Mouse (Mus musculus) embryonic facial prominence, embryonic 10.5 days (tissue): ENCODE results near the gene Zfp704. TPM values are rescaled to one million over a fixed set of nuclear protein-coding genes. Genes with fewer than 3 reads are reported as not detected.
A peak's percentile ranks its signal among the peaks of the same experiment; 100 is the strongest.

ENCODE experiments used
- DNase-seq: peaks from one replicate; pipeline ENCODE4 v3.0.0-alpha.2; 2017; ENCODE audit warnings: low spot score
- H3K27ac ChIP-seq: fragments of 300-500 bp; sonication (generic); replicated peaks from 2 replicates; pipeline ENCODE4 v1.5.1; 2016; ENCODE audit warnings: mild to moderate bottlenecking
- H3K27me3 ChIP-seq: fragments of 300-500 bp; sonication (generic); replicated peaks from 2 replicates; pipeline ENCODE4 v1.6.1; 2016; ENCODE audit warnings: low read depth, mild to moderate bottlenecking; ENCODE audit not compliant: poor library complexity, severe bottlenecking
- H3K36me3 ChIP-seq: fragments of 300-500 bp; sonication (generic); replicated peaks from 2 replicates; pipeline ENCODE4 v1.6.1; 2016; ENCODE audit warnings: mild to moderate bottlenecking, moderate library complexity
- H3K4me1 ChIP-seq: fragments of 300-500 bp; sonication (generic); 2 replicates; pipeline ENCODE4 v1.6.1; 2016
- H3K4me3 ChIP-seq: fragments of 300-500 bp; sonication (generic); 2 replicates; pipeline ENCODE4 v1.5.1; 2016; ENCODE audit warnings: mild to moderate bottlenecking, moderate library complexity
- H3K9me3 ChIP-seq: fragments of 300-500 bp; sonication (generic); 2 replicates; pipeline ENCODE4 v1.6.1; 2016; ENCODE audit warnings: mild to moderate bottlenecking
- WGBS: fragments of 180-500 bp; shearing (Covaris S2); methylation state at CpG from one replicate; pipeline ENCODE4 v1.1.7; 2016; 5-methylcytosine and 5-hydroxymethylcytosine counted together
- polyA plus RNA-seq: library from polyadenylated mRNA; unstranded; fragments of >200 nt; fragmentation: Nextera tagmentation; extraction: Ambion mirVana; gene quantifications from 2 replicates; pipeline ENCODE4 v1.2.1, GENCODE M21; 2016

The Zfp704 gene
- polyA plus RNA-seq, 1 experiment from 2014 or later, result 7.4 TPM

GRCm38 (mm10) chr3:9407801-9408200 is 202.1 kb downstream of the Zfp704 start:
- WGBS, result 81% methylated on average over 10 of the region's 10 CpGs
- Histone ChIP-seq H3K27me3 (no peaks in the 10 kb centered on the region), H3K9me3 (no peaks in the 10 kb centered on the region), H3K36me3 (no peaks in the 10 kb centered on the region), H3K4me3 (no peak overlapping the region), H3K4me1 (peaks cover 12% of the 10 kb centered on the region), H3K27ac (no peak overlapping the region)
- no peak for DNase-seq

GRCm38 (mm10) chr3:9407119-9407546 is 202.8 kb downstream of the Zfp704 start:
- no peaks in the 10 kb centered on the region for H3K27me3 ChIP-seq
- H3K4me1 ChIP-seq, result peaks cover 17% of the 10 kb centered on the region
- no peaks in the 10 kb centered on the region for H3K9me3 ChIP-seq
- H3K27ac ChIP-seq, result no peak overlapping the region
- no peak for DNase-seq
- 86% methylated on average over 9 of the region's 9 CpGs for WGBS
- H3K4me3 ChIP-seq, result no peak overlapping the region
- no peaks in the 10 kb centered on the region for H3K36me3 ChIP-seq

GRCm38 (mm10) chr3:9405341-9405740 is 204.5 kb downstream of the Zfp704 start:
- H3K36me3 ChIP-seq, result no peaks in the 10 kb centered on the region
- 86% methylated on average over 9 of the region's 9 CpGs for WGBS
- H3K27ac ChIP-seq, result no peak overlapping the region
- DNase-seq, result no peak
- H3K9me3 ChIP-seq, result no peaks in the 10 kb centered on the region
- peaks cover 17% of the 10 kb centered on the region for H3K4me1 ChIP-seq
- no peak overlapping the region for H3K4me3 ChIP-seq
- no peaks in the 10 kb centered on the region for H3K27me3 ChIP-seq

GRCm38 (mm10) chr3:9403255-9404050 is 206.4 kb downstream of the Zfp704 start:
- H3K36me3 ChIP-seq, result no peaks in the 10 kb centered on the region
- DNase-seq, result no peak
- 66% methylated on average over 5 of the region's 5 CpGs for WGBS
- H3K9me3 ChIP-seq, result no peaks in the 10 kb centered on the region
- peaks cover 18% of the 10 kb centered on the region for H3K4me1 ChIP-seq
- no peak overlapping the region for H3K4me3 ChIP-seq
- no peaks in the 10 kb centered on the region for H3K27me3 ChIP-seq
- no peak overlapping the region for H3K27ac ChIP-seq

GRCm38 (mm10) chr3:9402836-9403235 is 207.0 kb downstream of the Zfp704 start:
- H3K27ac ChIP-seq, result no peak overlapping the region
- no peaks in the 10 kb centered on the region for H3K36me3 ChIP-seq
- H3K9me3 ChIP-seq, result no peaks in the 10 kb centered on the region
- H3K27me3 ChIP-seq, result no peaks in the 10 kb centered on the region
- DNase-seq, result peak; percentile 18
- peaks cover 20% of the 10 kb centered on the region for H3K4me1 ChIP-seq
- WGBS, result 54% methylated on average over 5 of the region's 5 CpGs
- H3K4me3 ChIP-seq, result no peak overlapping the region

GRCm38 (mm10) chr3:9402345-9402744 is 207.5 kb downstream of the Zfp704 start:
- no peaks in the 10 kb centered on the region for H3K27me3 ChIP-seq
- 83% methylated on average over 5 of the region's 5 CpGs for WGBS
- peaks cover 20% of the 10 kb centered on the region for H3K4me1 ChIP-seq
- no peak for DNase-seq
- H3K27ac ChIP-seq, result no peak overlapping the region
- no peak overlapping the region for H3K4me3 ChIP-seq
- no peaks in the 10 kb centered on the region for H3K9me3 ChIP-seq
- no peaks in the 10 kb centered on the region for H3K36me3 ChIP-seq

GRCm38 (mm10) chr3:9401685-9402084 is 208.2 kb downstream of the Zfp704 start:
- DNase-seq, result no peak
- 76% methylated on average over 6 of the region's 6 CpGs for WGBS
- no peaks in the 10 kb centered on the region for H3K9me3 ChIP-seq
- H3K27me3 ChIP-seq, result no peaks in the 10 kb centered on the region
- no peak overlapping the region for H3K4me3 ChIP-seq
- no peak overlapping the region for H3K27ac ChIP-seq
- H3K4me1 ChIP-seq, result peaks cover 20% of the 10 kb centered on the region
- no peaks in the 10 kb centered on the region for H3K36me3 ChIP-seq

GRCm38 (mm10) chr3:9400886-9401221 is 209.0 kb downstream of the Zfp704 start:
- Histone ChIP-seq H3K4me1 (peaks cover 20% of the 10 kb centered on the region), H3K27me3 (no peaks in the 10 kb centered on the region), H3K36me3 (no peaks in the 10 kb centered on the region), H3K4me3 (no peak overlapping the region), H3K9me3 (no peaks in the 10 kb centered on the region), H3K27ac (no peak overlapping the region)
- WGBS, result 84% methylated on average over 3 of the region's 3 CpGs
- DNase-seq, result no peak

- DNase-seq, result no peak
- Histone ChIP-seq H3K27me3 (no peaks in the 10 kb centered on the region), H3K36me3 (no peaks in the 10 kb centered on the region), H3K9me3 (no peaks in the 10 kb centered on the region), H3K4me3 (no peak overlapping the region), H3K4me1 (peaks cover 20% of the 10 kb centered on the region), H3K27ac (no peak overlapping the region)
- 62% methylated on average over 3 of the region's 3 CpGs for WGBS
These were observed 209.5 kb downstream of the Zfp704 start for GRCm38 (mm10) chr3:9400201-9400885.

- WGBS, result 69% methylated on average over 5 of the region's 5 CpGs
- DNase-seq, result no peak
- no peaks in the 10 kb centered on the region for H3K9me3 ChIP-seq
These were observed 211.6 kb downstream of the Zfp704 start for GRCm38 (mm10) chr3:9398271-9398670.

More at GRCm38 (mm10) chr3:9398271-9398670, 211.6 kb downstream of the Zfp704 start:
- Histone ChIP-seq H3K4me1 (peaks cover 13% of the 10 kb centered on the region), H3K4me3 (no peak overlapping the region), H3K27ac (no peak overlapping the region), H3K36me3 (no peaks in the 10 kb centered on the region), H3K27me3 (no peaks in the 10 kb centered on the region)
